Mouse (Mus musculus) neutrophil, adult 5-6 weeks (primary cell): Measurements from ENCODE around the gene Osgep. TPM values are rescaled to one million over a fixed set of nuclear protein-coding genes. Genes with fewer than 3 reads are reported as not detected.
A peak's percentile ranks its signal among the peaks of the same experiment; 100 is the strongest.
"Not testable (repeated sequence)": the region's sequence is repeated elsewhere in the genome, so short reads cannot be mapped to it uniquely, and the experiment has no call there.

Experiments
- ATAC-seq: fragments of 151-379, 151-347 bp; 2 replicates; pipeline ENCODE4 v1.8.0; 2017; ENCODE audit warnings: mild to moderate bottlenecking, moderate TSS enrichment; ENCODE audit not compliant: insufficient number of reproducible peaks, poor library complexity, low FRiP score, severe bottlenecking; ENCODE audit errors: extremely low read depth
- total RNA-seq: library from RNA; stranded (forward); fragments of 200-1000 nt; gene quantifications from 2 replicates; pipeline ENCODE4 v1.2.3, GENCODE M21; 2017

The Osgep gene
- total RNA-seq, 1 experiment from 2014 or later, result 58.8 TPM

- ATAC-seq, result no peak
Measured at GRCm38 (mm10) chr14:50895985-50896746, 28.5 kb downstream of the Osgep start.

GRCm38 (mm10) chr14:50895407-50895806 lies 29.3 kb downstream of the Osgep start:
- no peak for ATAC-seq

GRCm38 (mm10) chr14:50892541-50893459 lies 31.9 kb downstream of the Osgep start:
- no peak for ATAC-seq

GRCm38 (mm10) chr14:50892091-50892490 lies 32.6 kb downstream of the Osgep start:
- peak; percentile 13; the same call in 1 of the 2 replicates for ATAC-seq

GRCm38 (mm10) chr14:50891621-50892020 lies 33.1 kb downstream of the Osgep start:
- ATAC-seq, result no peak

GRCm38 (mm10) chr14:50876236-50876950 lies 48.3 kb downstream of the Osgep start:
- no peak for ATAC-seq

- ATAC-seq, result no peak
Measured at GRCm38 (mm10) chr14:50875591-50876230, 49.0 kb downstream of the Osgep start.

GRCm38 (mm10) chr14:50875175-50875574 lies 49.5 kb downstream of the Osgep start:
- ATAC-seq, result no peak

- ATAC-seq, result peak; percentile 31; the same call in 1 of the 2 replicates
Measured at GRCm38 (mm10) chr14:50871284-50871683, 53.4 kb downstream of the Osgep start.

- ATAC-seq, result no peak
Measured at GRCm38 (mm10) chr14:50870805-50871143, 53.9 kb downstream of the Osgep start.

- ATAC-seq, result peak; percentile 82
Measured at GRCm38 (mm10) chr14:50869889-50870804, 54.5 kb downstream of the Osgep start, which contains the start of gene Tep1. Gene Tep1 (minus strand): TSS chr14:50870560.

- ATAC-seq, result no peak
Measured at GRCm38 (mm10) chr14:50868656-50869055, 56.0 kb downstream of the Osgep start.

GRCm38 (mm10) chr14:50868211-50868610 lies 56.5 kb downstream of the Osgep start:
- no peak for ATAC-seq

GRCm38 (mm10) chr14:50866966-50867365 lies 57.7 kb downstream of the Osgep start:
- ATAC-seq, result no peak

GRCm38 (mm10) chr14:50865005-50865404 lies 59.7 kb downstream of the Osgep start:
- not testable (repeated sequence) for ATAC-seq

- ATAC-seq, result no peak
Measured at GRCm38 (mm10) chr14:50862641-50863040, 62.1 kb downstream of the Osgep start.
